ENCODE assay signal across 22 mouse cellular contexts in genomic region chr1:121290340-121290739, GRCm38 (mm10). TPM values are rescaled to one million over a fixed set of nuclear protein-coding genes. Genes with fewer than 3 reads are reported as not detected.
DNase-seq lines count a peak whose midpoint lies in the region; TF ChIP-seq lines count a peak whose summit lies in the region.
"Had no signal": no experiment of that assay in that cellular context is flagged by ENCODE, and none has a peak within 500 bp of the region (broad histone marks: within the 10 kb centered on the region; RNA-seq: fewer than 3 reads in every experiment).

No protein-coding gene starts in this region.

- peak overlapping the region; percentile 62 for H3K27ac ChIP-seq in left cerebral cortex, adult 2 months
- H3K27ac ChIP-seq: embryonic facial prominence, embryonic 13.5 days; forebrain, embryonic 15.5 days; heart, adult 2 months; heart, embryonic 15.5 days; kidney, embryonic 15.5 days; limb, embryonic 12.5 days; liver, embryonic 12.5 days had no signal

- intact Hi-C loops in left cerebral cortex, adult 2 months (cut with DNase I) = no loop called here

- H3K4me3 ChIP-seq in left cerebral cortex, adult 2 months = no peak overlapping the region
- H3K4me3 ChIP-seq: embryonic facial prominence, embryonic 13.5 days; forebrain, embryonic 15.5 days; heart, adult 2 months; heart, embryonic 15.5 days; kidney, embryonic 15.5 days; limb, embryonic 12.5 days; liver, embryonic 12.5 days had no signal

- peak; percentile 6 for DNase-seq in cerebellum, adult 11 months
- DNase-seq in cerebellum, adult 8-10 months = no peak
- DNase-seq in layer of hippocampus, adult 11-12 months (ENCODE audit: low spot score) = peak; percentile 26
- no peak for DNase-seq in layer of hippocampus, postnatal 25 days (ENCODE audit: extremely low spot score in 1 of 2, low spot score in 1 of 2)
- DNase-seq in right cerebral cortex, adult 18-20 months = peak; percentile 70
- no peak for DNase-seq in right cerebral cortex, postnatal 4 days
- peak in 1 of 2 experiments; percentile 27 for DNase-seq in left cerebral cortex, adult 2 months (ENCODE audit: extremely low spot score in 1 of 2, low spot score in 2 of 2)
- no peak for DNase-seq in c-Kit-positive CD71-positive TER-119-positive erythroid progenitor cells, embryonic 14.5 days (ENCODE audit: low spot score)
- DNase-seq: adrenal gland, adult 8-10 months; cerebellum, adult 11-12 months; gastrocnemius, postnatal 10 days; heart, adult 2 months; heart, postnatal 4 days; lung, adult 2 months; lung, postnatal 36 days; thymus, postnatal 14 days had no signal

- TF ChIP-seq CTCF in left cerebral cortex, adult 2 months (IDR thresholded peaks at IDR 0.05) = no peak

RNA-seq across cellular contexts. Expression of gene Insig2, which starts 42.0 kb away (rescaled TPM):
- 10 to 100 TPM; 72.7 to 79.0 TPM for total RNA-seq in layer of hippocampus, postnatal 25 days (2021)
- total RNA-seq in left cerebral cortex, adult 2 months (2021) = 10 to 100 TPM; 64.7 to 65.7 TPM

Comparison
In these comparisons a context has a peak if more than half of its experiments do, and no peak if none do; other contexts are left out.
1. DNase-seq: peak in cerebellum, adult 11 months (single experiment), layer of hippocampus, adult 11-12 months (single experiment) and right cerebral cortex, adult 18-20 months (single experiment); none in cerebellum, adult 8-10 months (single experiment), layer of hippocampus, postnatal 25 days (0 of 2), right cerebral cortex, postnatal 4 days (single experiment) and c-Kit-positive CD71-positive TER-119-positive erythroid progenitor cells, embryonic 14.5 days (single experiment).